Comparison of ENCODE assay signal across 8 mouse cellular contexts in the genomic region with DNA sequence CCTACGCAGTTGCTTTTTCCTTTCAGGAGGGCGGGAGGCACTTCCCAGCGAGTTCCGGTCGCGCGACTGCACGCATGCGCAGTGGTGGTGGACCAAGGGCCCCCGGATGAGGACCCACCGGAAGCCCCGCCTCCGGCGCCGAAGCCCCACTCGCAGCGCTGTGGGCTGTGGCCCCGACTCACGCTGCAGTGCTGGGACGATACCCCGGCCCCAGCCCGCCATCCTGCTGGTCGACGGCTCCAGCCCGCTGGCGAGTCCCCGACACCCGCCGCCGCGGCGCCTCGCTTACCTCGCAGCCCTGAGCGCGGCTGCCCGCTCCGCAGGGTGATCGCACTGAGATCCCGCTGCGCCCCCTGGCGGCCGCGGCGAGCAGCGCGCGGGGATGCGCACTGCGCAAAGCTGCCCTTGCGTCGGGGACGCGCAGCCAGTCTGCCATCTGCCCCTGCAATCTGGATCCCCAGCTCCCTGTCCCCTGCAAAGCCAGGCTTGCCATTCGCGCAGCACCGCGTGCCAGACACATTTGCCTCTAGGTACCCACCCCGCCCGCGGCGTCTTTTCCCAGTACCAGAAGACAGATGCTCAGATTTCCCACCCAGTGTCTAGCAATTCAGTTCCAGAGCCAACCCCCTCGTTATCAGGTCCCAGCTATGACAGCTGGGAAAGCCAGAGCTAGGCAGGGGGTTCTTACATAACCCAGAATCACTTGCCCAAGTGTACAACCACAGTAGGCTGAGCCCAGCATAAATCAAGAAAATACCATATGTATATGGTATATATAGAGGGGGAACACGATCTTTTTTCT. TPM values are rescaled to one million over a fixed set of nuclear protein-coding genes. Genes with fewer than 3 reads are reported as not detected.
DNase-seq lines count a peak whose midpoint lies in the region; ATAC-seq and TF ChIP-seq lines count a peak whose summit lies in the region.

A gene (minus strand): TSS at position 343 of the 802 bp plus-strand sequence.

- H3ac ChIP-seq in myocyte (ENCODE audit: control insufficient read depth, insufficient read length), result peak within 1 kb of the TSS; percentile 81

- H3K36me3 ChIP-seq in heart, embryonic 10.5 days, result no peaks in the 10 kb centered on the region
- no peaks in the 10 kb centered on the region for H3K36me3 ChIP-seq in kidney, embryonic 16.5 days (ENCODE audit: insufficient read depth, low read length)
- no peaks in the 10 kb centered on the region for H3K36me3 ChIP-seq in liver, adult 2 months (ENCODE audit: control insufficient read depth, insufficient read depth, low read length)
- H3K36me3 ChIP-seq in myocyte (ENCODE audit: control insufficient read depth, insufficient read depth), result no peaks in the 10 kb centered on the region
- H3K36me3 ChIP-seq in splenic B cell, adult 2 months (ENCODE audit: control insufficient read depth, insufficient read depth, low read length, poor library complexity, severe bottlenecking), result no peaks in the 10 kb centered on the region

- H3K4me2 ChIP-seq in kidney, embryonic 16.5 days (replicated peaks; ENCODE audit: low read depth, low read length), result peak within 1 kb of the TSS; percentile 82
- H3K4me2 ChIP-seq in myocyte (ENCODE audit: low read depth), result peak within 1 kb of the TSS; percentile 98

- no peaks in the 10 kb centered on the region; the same call in 1 of the 2 replicates for H3K27me3 ChIP-seq in heart, embryonic 10.5 days (ENCODE audit: insufficient read depth, poor library complexity, severe bottlenecking)
- H3K27me3 ChIP-seq in kidney, embryonic 16.5 days (ENCODE audit: insufficient read depth, low read length), result no peaks in the 10 kb centered on the region
- H3K27me3 ChIP-seq in liver, adult 2 months (ENCODE audit: control insufficient read depth, insufficient read depth, low read length), result no peaks in the 10 kb centered on the region
- H3K27me3 ChIP-seq in myocyte (ENCODE audit: control insufficient read depth, insufficient read depth, insufficient read length), result no peaks in the 10 kb centered on the region
- H3K27me3 ChIP-seq in splenic B cell, adult 2 months (ENCODE audit: control insufficient read depth, insufficient read depth, low read length, poor library complexity, severe bottlenecking), result no peaks in the 10 kb centered on the region

- peak; percentile 94 for ATAC-seq in kidney, embryonic 16.5 days (ENCODE audit: low FRiP score, low TSS enrichment)

- TF ChIP-seq CTCF in bone marrow macrophage, adult 2 months (IDR thresholded peaks at IDR 0.05; ENCODE audit: low read depth, low read length), result peak; percentile 88
- peak; percentile 82 for TF ChIP-seq CTCF in embryonic fibroblast, embryonic 13.5 days (IDR thresholded peaks at IDR 0.05; ENCODE audit: borderline replicate concordance, insufficient read depth, low read length)
- peak; percentile 92 for TF ChIP-seq CTCF in liver, adult 2 months (IDR thresholded peaks at IDR 0.05; ENCODE audit: low read depth, low read length)

- DNase-seq in 416B (ENCODE audit: low read depth), result peak; percentile 97
- peak; percentile 96 for DNase-seq in heart, embryonic 10.5 days (ENCODE audit: low spot score)
- no peak for DNase-seq in liver, adult 2 months (ENCODE audit: extremely low read depth, low read depth, low spot score)
- DNase-seq in splenic B cell, adult 2 months (ENCODE audit: low read depth, low spot score), result peak; percentile 98

- H3K4me1 ChIP-seq in bone marrow macrophage, adult 2 months (ENCODE audit: control insufficient read depth, insufficient read depth, low read length), result peaks cover 10% of the 10 kb centered on the region
- H3K4me1 ChIP-seq in embryonic fibroblast, embryonic 13.5 days (ENCODE audit: control insufficient read depth, insufficient read depth, low read length), result no peaks in the 10 kb centered on the region
- peaks cover 18% of the 10 kb centered on the region for H3K4me1 ChIP-seq in heart, embryonic 10.5 days
- peaks cover 5% of the 10 kb centered on the region; the same call in 1 of the 2 replicates for H3K4me1 ChIP-seq in kidney, embryonic 16.5 days (ENCODE audit: insufficient read depth, low read length)
- peaks cover 12% of the 10 kb centered on the region for H3K4me1 ChIP-seq in liver, adult 2 months (ENCODE audit: control insufficient read depth, insufficient read depth, low read length)

- no peak for TF ChIP-seq POLR2A in bone marrow macrophage, adult 2 months (IDR thresholded peaks at IDR 0.05; ENCODE audit: borderline replicate concordance, low read depth, low read length)
- TF ChIP-seq POLR2A in embryonic fibroblast, embryonic 13.5 days (IDR thresholded peaks at IDR 0.05; ENCODE audit: low read depth, low read length), result peak; percentile 74; the same call in 1 of the 2 replicates
- TF ChIP-seq POLR2A in liver, adult 2 months (IDR thresholded peaks at IDR 0.05; ENCODE audit: extremely low read depth, insufficient read depth, low read length), result 0 out of 2 replicates have a peak, but pooled peaks have one; percentile 56
- peak; percentile 81 for TF ChIP-seq POLR2A in myocyte (IDR thresholded peaks at IDR 0.05; ENCODE audit: insufficient read length, low read depth)

- peak within 1 kb of the TSS; percentile 92 for H3K9ac ChIP-seq in kidney, embryonic 16.5 days (replicated peaks; ENCODE audit: low read length)
- H3K9ac ChIP-seq in liver, adult 2 months (ENCODE audit: low read depth, low read length), result peak within 1 kb of the TSS; percentile 97

- peak within 1 kb of the TSS; percentile 82 for H3K4me3 ChIP-seq in bone marrow macrophage, adult 2 months (ENCODE audit: insufficient read depth, low read length)
- H3K4me3 ChIP-seq in embryonic fibroblast, embryonic 13.5 days (ENCODE audit: insufficient read depth, low read length), result peak within 1 kb of the TSS; percentile 60
- peak within 1 kb of the TSS; percentile 69 for H3K4me3 ChIP-seq in heart, embryonic 10.5 days
- H3K4me3 ChIP-seq in kidney, embryonic 16.5 days (ENCODE audit: low read length), result peak within 1 kb of the TSS; percentile 66
- H3K4me3 ChIP-seq in liver, adult 2 months (ENCODE audit: insufficient read depth, low read depth, low read length), result peak within 1 kb of the TSS; percentile 79
- peak within 1 kb of the TSS; percentile 30 for H3K4me3 ChIP-seq in myocyte

- H3K9me3 ChIP-seq in heart, embryonic 10.5 days, result no peaks in the 10 kb centered on the region
- H3K9me3 ChIP-seq in kidney, embryonic 16.5 days (ENCODE audit: low read length), result no peaks in the 10 kb centered on the region

- WGBS in heart, embryonic 10.5 days, result under 1% methylated on average over 64 of the region's 64 CpGs
- under 1% methylated on average over 51 of the region's 64 CpGs for WGBS in kidney, embryonic 16.5 days
- WGBS in liver, adult 2 months, result 1% methylated on average over 64 of the region's 64 CpGs

- H3K79me2 ChIP-seq in liver, adult 2 months (ENCODE audit: control insufficient read depth, insufficient read depth, low read length), result peaks cover 3% of the 10 kb centered on the region; the same call in 1 of the 2 replicates
- no peaks in the 10 kb centered on the region for H3K79me2 ChIP-seq in myocyte (ENCODE audit: control insufficient read depth, insufficient read depth)

- H3K27ac ChIP-seq in bone marrow macrophage, adult 2 months (ENCODE audit: insufficient read depth, low read depth, low read length), result peak within 1 kb of the TSS; percentile 92
- H3K27ac ChIP-seq in embryonic fibroblast, embryonic 13.5 days (ENCODE audit: insufficient read depth, low read length), result peak within 1 kb of the TSS; percentile 98
- peak within 1 kb of the TSS; percentile 95 for H3K27ac ChIP-seq in heart, embryonic 10.5 days
- peak within 1 kb of the TSS; percentile 100 for H3K27ac ChIP-seq in kidney, embryonic 16.5 days (ENCODE audit: low read length)
- peak within 1 kb of the TSS; percentile 93 for H3K27ac ChIP-seq in liver, adult 2 months (replicated peaks; ENCODE audit: insufficient read depth, low read depth, low read length)

TF ChIP-seq in myocyte, 11 proteins besides CTCF, POLR2A, EP300 and RAD21:
- TF ChIP-seq POLR2AphosphoS2 (IDR thresholded peaks at IDR 0.05; ENCODE audit: insufficient read length, low read depth) (peak; percentile 78), E2F4 (IDR thresholded peaks at IDR 0.05; ENCODE audit: insufficient read depth) (no peak), REST (IDR thresholded peaks at IDR 0.05; ENCODE audit: insufficient read depth, insufficient read length) (no peak), TCF3 (IDR thresholded peaks at IDR 0.05; ENCODE audit: insufficient read length, low read depth) (no peak), USF1 (IDR thresholded peaks at IDR 0.05; ENCODE audit: low read depth) (no peak), CEBPB (IDR thresholded peaks at IDR 0.05; ENCODE audit: insufficient read depth, poor library complexity, severe bottlenecking) (no peak), SRF (IDR thresholded peaks at IDR 0.05; ENCODE audit: control insufficient read depth, insufficient read length, low read depth) (no peak), MYOD1 (IDR thresholded peaks at IDR 0.05; ENCODE audit: control insufficient read depth in 1 of 3, insufficient read length in 2 of 3, low read depth in 2 of 3) (peak in 2 of 3 experiments; percentile 0 to 49), TCF12 (IDR thresholded peaks at IDR 0.05; ENCODE audit: insufficient read depth, poor library complexity, severe bottlenecking) (peak; percentile 24), MYOG (IDR thresholded peaks at IDR 0.05; ENCODE audit: control insufficient read depth in 1 of 3, insufficient read depth in 1 of 3, insufficient read length in 2 of 3, low read depth in 2 of 3) (peak in 2 of 3 experiments; percentile 65 to 75), MAX (IDR thresholded peaks at IDR 0.05; ENCODE audit: low read depth) (no peak)
TF ChIP-seq in myocyte: peak in this region for 4.

RNA-seq across cellular contexts. Expression of the gene that starts here (rescaled TPM):
- 5.1 and 6.8 TPM in 2 replicates for polyA plus RNA-seq in bone marrow macrophage, adult 2 months (2012; ENCODE audit: insufficient read depth, insufficient read length, missing spikeins)
- 6.6 and 7.0 TPM in 2 replicates for polyA plus RNA-seq in embryonic fibroblast, embryonic 13.5 days (2011; ENCODE audit: insufficient read length, low read depth, missing spikeins)
- 10.8 and 11.0 TPM in 2 replicates for polyA plus RNA-seq in heart, embryonic 10.5 days (2016; fragmentation: Nextera tagmentation; extraction: Ambion mirVana)
- 8.9 and 10.5 TPM in 2 replicates for polyA plus RNA-seq in kidney, embryonic 16.5 days (2015; fragmentation: Nextera tagmentation; extraction: Ambion mirVana)
- 6.0 and 6.4 TPM in 2 replicates for total RNA-seq in liver, adult 2 months (2014; rRNA removed)
- 6.4 and 7.2 TPM in 2 replicates for polyA plus RNA-seq in liver, adult 2 months (2012; rRNA removed)
- polyA plus RNA-seq in myocyte (2012; fragmentation: generic; extraction: Trizol), result 3.2 TPM

Comparison
In these comparisons a context has a peak if more than half of its experiments do, and no peak if none do; other contexts are left out.
1. H3K4me3 ChIP-seq: peak in every context shown above with its lines; median percentile 82 in bone marrow macrophage, adult 2 months; 79 in liver, adult 2 months; 69 in heart, embryonic 10.5 days; 66 in kidney, embryonic 16.5 days; 60 in embryonic fibroblast, embryonic 13.5 days; 30 in myocyte.